Mouse (Mus musculus) megakaryocyte, embryonic 14.5 days (primary cell): ENCODE measurements at regions not wholly inside any gene's neighbourhood (a gene's known extent, or its start where the extent isn't known, plus 50 kb on each side); places are given as distances from the start of the nearest gene placed in this dataset.

ENCODE experiments used
- H3K27me3 ChIP-seq: replicated peaks from 2 replicates; pipeline ENCODE3; 2012; ENCODE audit warnings: inconsistent platforms
- H3K36me3 ChIP-seq: replicated peaks from 2 replicates; pipeline ENCODE3; 2012; ENCODE audit warnings: low read length, inconsistent platforms, mixed read lengths
- H3K4me1 ChIP-seq: 2 replicates; pipeline ENCODE4 v1.6.1; 2012; ENCODE audit warnings: inconsistent platforms
- H3K4me3 ChIP-seq: replicated peaks from 2 replicates; pipeline ENCODE3; 2012; ENCODE audit warnings: moderate library complexity, mild to moderate bottlenecking, inconsistent platforms
- H3K9me3 ChIP-seq: 2 replicates; pipeline ENCODE4 v1.6.1; 2012; ENCODE audit warnings: inconsistent platforms
- FLI1 ChIP-seq: IDR thresholded peaks from 2 replicates; pipeline ENCODE4 v1.6.1; 2012; ENCODE audit warnings: low read length, inconsistent platforms, mixed read lengths
- GATA1 ChIP-seq: IDR thresholded peaks from 3 replicates; pipeline ENCODE4 v1.6.1; 2012; ENCODE audit warnings: mixed read lengths, low read length, inconsistent platforms, borderline replicate concordance

DNA sequence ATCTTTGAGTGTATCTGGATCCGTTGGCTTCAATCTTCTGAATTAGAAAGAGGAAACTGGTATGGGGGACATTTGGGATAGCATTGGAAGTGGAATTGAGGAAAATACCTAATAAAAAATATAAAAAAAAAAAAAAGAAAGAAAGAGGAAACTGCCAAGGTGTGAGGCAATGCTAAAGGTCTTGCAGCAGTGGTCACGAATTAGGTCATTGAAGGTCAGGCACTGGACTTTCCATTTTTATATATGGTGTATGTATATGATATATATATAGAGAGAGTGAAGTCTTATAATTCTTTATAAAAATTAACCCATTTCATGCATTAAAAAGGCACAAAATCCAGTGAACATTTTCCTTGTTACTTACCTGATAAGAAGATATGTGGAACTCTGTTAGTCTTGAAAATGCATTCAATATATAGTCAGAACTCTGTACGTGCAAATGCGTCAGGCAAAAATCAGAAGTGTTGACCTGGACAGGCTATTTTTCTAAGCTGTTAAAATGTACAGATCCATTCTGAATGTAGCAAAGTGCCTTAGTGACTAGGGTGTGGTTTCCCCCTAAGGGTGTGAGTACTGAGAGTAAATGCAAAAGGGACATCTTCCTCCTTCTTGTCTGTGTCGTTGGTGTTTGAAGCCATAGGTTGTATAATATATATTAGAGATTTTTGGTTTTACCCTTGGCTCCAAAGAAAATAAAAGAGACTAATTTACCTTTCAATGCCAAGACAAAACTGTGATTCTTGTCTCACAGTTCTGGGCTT lies 181.0 kb downstream of the Ube2e3 start:
- Histone ChIP-seq H3K9me3 (no peaks in the 10 kb centered on the region), H3K4me3 (no peak overlapping the region), H3K4me1 (no peaks in the 10 kb centered on the region), H3K27me3 (no peaks in the 10 kb centered on the region), H3K36me3 (no peaks in the 10 kb centered on the region)
- no peak for TF ChIP-seq GATA1
- no peak for TF ChIP-seq FLI1

DNA sequence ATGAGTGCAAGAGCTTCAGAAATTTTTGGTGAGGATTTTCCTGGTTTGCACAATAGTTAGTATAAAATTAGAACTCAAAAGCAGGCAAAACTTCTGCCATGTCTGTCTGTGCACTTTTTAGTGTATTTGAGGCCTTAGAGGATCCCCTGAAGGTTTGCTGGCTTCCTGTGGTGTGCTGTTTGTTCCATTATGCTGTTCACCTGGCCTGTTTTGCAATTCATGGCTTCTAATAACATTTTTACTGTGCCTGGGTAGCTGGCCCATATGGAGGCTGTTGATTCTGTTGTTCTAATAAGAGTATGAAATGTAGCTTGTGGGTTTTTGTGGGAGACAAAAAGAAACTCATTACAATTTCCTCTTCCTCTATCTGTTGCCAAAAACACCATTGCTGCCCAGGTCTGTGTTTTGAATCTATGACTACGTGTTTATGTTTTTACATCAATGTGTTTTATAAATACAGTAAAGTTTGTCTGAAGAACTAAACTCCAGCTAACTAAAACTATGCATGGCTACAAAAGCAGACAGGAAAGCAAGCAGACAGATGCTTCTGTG lies 182.6 kb downstream of the Ube2e3 start:
- H3K27me3 ChIP-seq: no peaks in the 10 kb centered on the region
- H3K4me1 ChIP-seq: no peaks in the 10 kb centered on the region
- TF ChIP-seq GATA1 (no peak), FLI1 (no peak)

DNA sequence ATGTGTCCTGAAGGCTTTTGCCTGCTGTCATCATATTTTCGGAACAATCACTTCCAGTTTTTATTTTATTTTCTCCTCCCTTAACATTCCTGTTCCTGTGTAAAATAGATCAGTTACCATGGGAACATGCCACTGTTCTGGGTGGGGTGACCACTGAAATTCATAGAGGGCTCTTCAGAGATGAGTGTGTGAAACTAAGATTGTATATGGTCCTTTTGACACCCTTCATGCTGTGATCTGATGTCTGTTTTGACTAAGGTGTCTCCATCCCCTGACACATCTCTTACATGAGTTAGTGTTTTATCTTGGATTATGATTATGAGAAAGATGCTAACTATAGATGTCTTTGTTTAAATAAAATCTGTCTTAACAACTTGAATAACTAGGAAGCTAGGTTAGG lies 184.3 kb downstream of the Ube2e3 start:
- Histone ChIP-seq H3K4me1 (peaks cover 3% of the 10 kb centered on the region; the same call in 1 of the 2 replicates), H3K4me3 (no peak overlapping the region), H3K9me3 (no peaks in the 10 kb centered on the region), H3K36me3 (no peaks in the 10 kb centered on the region), H3K27me3 (no peaks in the 10 kb centered on the region)
- TF ChIP-seq GATA1 (no peak), FLI1 (no peak)

More for the DNA sequence above, 182.6 kb downstream of the Ube2e3 start:
- H3K36me3 ChIP-seq: no peaks in the 10 kb centered on the region
- no peak overlapping the region for H3K4me3 ChIP-seq
- no peaks in the 10 kb centered on the region for H3K9me3 ChIP-seq

DNA sequence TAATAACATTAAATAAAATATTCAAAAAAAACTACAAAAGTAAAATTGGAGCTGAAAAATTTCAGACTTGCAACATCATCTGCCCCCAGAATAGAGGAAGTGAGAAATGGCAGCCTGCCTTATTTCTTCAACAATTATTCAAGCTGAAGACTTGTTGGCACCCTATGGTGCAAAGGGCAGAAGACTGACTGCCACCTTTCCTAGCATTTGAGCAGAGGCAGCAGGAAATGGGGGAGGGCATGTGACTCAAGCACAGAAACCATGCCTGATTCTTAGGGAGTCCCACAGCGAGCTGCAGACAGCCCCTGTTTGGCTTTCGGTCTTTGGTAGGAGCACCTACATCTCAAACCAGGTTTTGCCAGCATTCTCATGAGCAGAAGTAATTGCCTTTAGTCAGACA lies 188.2 kb downstream of the Ube2e3 start:
- Histone ChIP-seq H3K4me3 (no peak overlapping the region), H3K36me3 (no peaks in the 10 kb centered on the region), H3K9me3 (no peaks in the 10 kb centered on the region), H3K4me1 (peaks cover 3% of the 10 kb centered on the region; the same call in 1 of the 2 replicates), H3K27me3 (no peaks in the 10 kb centered on the region)
- TF ChIP-seq FLI1: no peak
- TF ChIP-seq GATA1: no peak

DNA sequence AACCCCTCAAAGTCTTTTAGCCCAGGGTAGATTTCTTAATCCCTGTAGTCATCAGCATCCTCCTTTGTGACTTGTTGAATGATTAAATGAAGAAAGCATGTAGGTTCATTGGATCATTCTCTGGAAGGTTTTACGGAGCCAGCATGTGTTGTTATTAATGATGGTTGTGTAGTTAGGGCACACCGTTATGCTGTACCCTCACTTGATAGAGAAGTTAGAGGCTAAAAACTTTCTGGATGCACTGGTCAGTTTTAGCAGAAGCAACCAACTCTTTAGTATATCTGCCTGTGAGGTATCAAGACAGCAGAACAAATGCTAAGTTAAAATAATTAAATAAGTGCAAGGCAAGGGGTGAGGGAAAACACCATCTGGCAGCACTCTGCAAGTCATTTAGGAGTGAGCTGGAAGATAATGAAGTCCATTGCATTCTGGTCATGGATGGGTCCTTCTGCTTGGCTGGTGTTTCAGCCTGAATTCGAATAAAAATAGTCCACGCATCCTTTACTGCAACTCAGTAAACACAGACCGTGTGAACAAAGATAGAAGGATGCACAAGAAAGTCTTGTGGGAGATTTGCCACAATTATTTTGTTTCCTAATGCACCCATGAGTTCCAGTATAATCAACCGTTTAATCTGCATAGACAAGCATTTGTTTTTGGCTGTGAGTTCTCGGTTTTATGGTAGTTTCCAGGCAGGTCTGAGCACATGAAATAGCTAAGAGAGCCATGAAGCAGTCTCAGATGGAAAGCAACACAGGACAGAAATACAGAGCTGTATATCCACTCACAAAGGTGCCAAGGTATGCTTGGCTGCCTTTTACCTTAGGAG lies 191.4 kb downstream of the Ube2e3 start:
- no peaks in the 10 kb centered on the region for H3K36me3 ChIP-seq
- peaks cover 3% of the 10 kb centered on the region; the same call in 1 of the 2 replicates for H3K4me1 ChIP-seq
- H3K9me3 ChIP-seq: no peaks in the 10 kb centered on the region
- H3K4me3 ChIP-seq: no peak overlapping the region
- TF ChIP-seq FLI1: no peak
- no peak for TF ChIP-seq GATA1
- no peaks in the 10 kb centered on the region for H3K27me3 ChIP-seq

DNA sequence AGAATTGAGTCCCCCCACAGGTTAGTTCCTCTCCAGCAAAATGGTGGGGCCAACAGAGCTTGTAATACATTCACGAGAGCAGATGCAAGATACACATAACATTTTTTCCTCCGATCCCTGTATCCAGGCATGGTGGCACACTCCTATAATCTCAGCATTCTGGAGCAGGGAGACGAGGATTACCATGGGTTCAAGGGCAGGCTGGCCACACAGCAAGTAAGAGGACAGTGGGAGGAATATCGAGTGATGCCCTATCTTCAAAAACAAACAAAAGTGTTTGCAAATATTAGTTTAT lies 192.0 kb downstream of the Ube2e3 start:
- Histone ChIP-seq H3K9me3 (no peaks in the 10 kb centered on the region), H3K4me1 (peaks cover 3% of the 10 kb centered on the region; the same call in 1 of the 2 replicates), H3K36me3 (no peaks in the 10 kb centered on the region), H3K4me3 (no peak overlapping the region), H3K27me3 (no peaks in the 10 kb centered on the region)
- no peak for TF ChIP-seq FLI1
- no peak for TF ChIP-seq GATA1

DNA sequence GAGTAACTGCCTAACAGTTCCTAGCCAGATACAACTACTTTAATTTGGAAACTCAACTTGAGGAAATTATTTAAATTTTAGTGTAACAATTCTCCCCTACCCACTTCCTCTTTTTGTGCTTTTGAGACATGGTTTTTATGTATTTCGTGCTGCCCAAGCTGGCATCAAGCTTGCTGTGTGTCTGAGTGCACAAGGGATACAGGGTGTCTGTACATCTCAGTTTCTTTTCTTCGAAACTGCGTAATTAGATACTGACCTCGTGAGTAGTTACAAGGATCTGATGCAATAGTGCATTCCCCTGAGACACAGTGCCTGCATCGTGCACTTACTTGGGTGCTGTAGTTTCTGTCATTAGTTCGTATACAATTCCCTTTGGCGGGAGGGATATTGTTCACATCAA lies 192.4 kb downstream of the Ube2e3 start:
- H3K27me3 ChIP-seq: no peaks in the 10 kb centered on the region
- no peaks in the 10 kb centered on the region for H3K36me3 ChIP-seq
- no peak overlapping the region for H3K4me3 ChIP-seq
- H3K4me1 ChIP-seq: peaks cover 3% of the 10 kb centered on the region; the same call in 1 of the 2 replicates
- no peak for TF ChIP-seq GATA1
- no peak for TF ChIP-seq FLI1
- no peaks in the 10 kb centered on the region for H3K9me3 ChIP-seq

DNA sequence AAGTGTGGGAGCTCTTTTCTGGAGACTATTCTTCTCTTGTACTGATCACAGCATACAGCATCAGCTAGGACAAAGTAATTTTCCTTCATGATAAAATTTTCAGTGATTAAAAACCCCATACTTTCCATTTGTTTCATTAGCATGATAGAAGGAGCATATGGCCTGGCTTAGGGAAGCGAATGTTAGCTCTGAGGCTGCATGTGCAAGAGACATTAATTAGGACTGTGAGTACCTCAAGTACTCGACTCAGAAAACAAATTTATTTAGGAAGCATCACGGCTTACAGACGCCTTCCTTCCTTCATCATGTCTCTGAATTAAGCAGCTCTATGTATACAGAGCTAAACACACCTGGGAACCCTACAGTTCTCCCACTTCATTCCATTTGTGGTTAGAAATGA lies 193.6 kb upstream of the Itga4 start:
- Histone ChIP-seq H3K4me3 (no peak overlapping the region), H3K4me1 (no peaks in the 10 kb centered on the region; the same call in 1 of the 2 replicates), H3K36me3 (no peaks in the 10 kb centered on the region), H3K9me3 (no peaks in the 10 kb centered on the region), H3K27me3 (no peaks in the 10 kb centered on the region)
- no peak for TF ChIP-seq GATA1
- TF ChIP-seq FLI1: no peak

DNA sequence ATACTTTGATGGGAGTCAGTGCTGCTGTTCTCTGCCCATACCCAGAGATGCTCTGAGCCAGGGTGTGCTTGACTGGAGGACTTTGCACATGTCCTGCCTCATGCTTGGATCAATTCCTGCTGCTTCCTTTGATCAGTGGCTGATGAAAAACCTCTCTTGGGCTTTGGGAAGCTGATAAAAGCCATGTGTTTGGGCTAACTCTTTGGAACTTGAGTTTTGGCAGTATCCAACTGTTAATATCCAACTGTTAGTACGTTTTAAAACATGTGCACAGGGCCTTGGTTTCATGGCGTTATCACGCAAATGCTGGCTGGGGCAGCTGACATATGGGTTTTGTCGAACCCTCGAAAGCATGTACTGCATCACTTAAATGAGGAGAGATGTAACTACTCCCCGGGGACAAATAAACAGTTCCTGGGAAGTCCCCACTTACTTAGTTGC lies 193.0 kb upstream of the Itga4 start:
- H3K9me3 ChIP-seq: no peaks in the 10 kb centered on the region
- H3K4me3 ChIP-seq: no peak overlapping the region
- TF ChIP-seq GATA1 (no peak), FLI1 (no peak)
- H3K4me1 ChIP-seq: no peaks in the 10 kb centered on the region; the same call in 1 of the 2 replicates
- no peaks in the 10 kb centered on the region for H3K27me3 ChIP-seq
- H3K36me3 ChIP-seq: no peaks in the 10 kb centered on the region

DNA sequence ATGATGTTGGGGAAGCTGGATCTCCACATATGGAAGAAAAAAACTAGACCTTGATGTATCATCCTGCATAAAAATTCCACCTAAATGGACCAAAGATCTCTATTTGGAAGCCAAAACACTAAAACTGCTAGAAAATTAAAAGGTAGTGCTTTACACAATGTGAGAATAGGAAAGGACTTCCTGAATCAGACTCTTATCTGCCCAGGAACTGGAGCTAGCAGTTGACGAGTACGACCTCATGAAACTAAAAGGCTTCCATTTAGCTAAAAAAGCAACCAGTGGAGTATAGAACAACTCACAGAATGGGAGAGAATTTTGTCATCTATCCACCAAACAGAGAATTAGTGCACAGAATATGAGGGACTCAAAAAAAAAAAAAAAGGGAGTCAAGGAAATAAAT lies 191.6 kb upstream of the Itga4 start:
- H3K4me1 ChIP-seq: no peaks in the 10 kb centered on the region; the same call in 1 of the 2 replicates
- no peaks in the 10 kb centered on the region for H3K9me3 ChIP-seq
- H3K36me3 ChIP-seq: no peaks in the 10 kb centered on the region
- H3K27me3 ChIP-seq: no peaks in the 10 kb centered on the region
- H3K4me3 ChIP-seq: no peak overlapping the region
- TF ChIP-seq FLI1 (no peak), GATA1 (no peak)
